In genomic region chr7:144208628-144209027, GRCm38 (mm10) we compare ENCODE assay signal across 13 mouse cellular contexts.
"Had no signal": no experiment of that assay in that cellular context is flagged by ENCODE, and none has a peak within 500 bp of the region (broad histone marks: within the 10 kb centered on the region; RNA-seq: fewer than 3 reads in every experiment).

No protein-coding gene starts in this region.

- H3K4me2 ChIP-seq: heart, embryonic 11.5 days; heart, embryonic 13.5 days; heart, embryonic 15.5 days; hindbrain, embryonic 12.5 days; hindbrain, embryonic 14.5 days; kidney, embryonic 15.5 days; limb, embryonic 13.5 days; limb, embryonic 15.5 days; liver, embryonic 12.5 days had no signal

- H3K4me1 ChIP-seq: hindbrain, embryonic 12.5 days; limb, embryonic 13.5 days; limb, embryonic 15.5 days; liver, embryonic 12.5 days had no signal

- H3K36me3 ChIP-seq: heart, embryonic 13.5 days; heart, embryonic 15.5 days; hindbrain, embryonic 12.5 days; kidney, embryonic 15.5 days; limb, embryonic 13.5 days; limb, embryonic 15.5 days; liver, embryonic 12.5 days had no signal

- H3K9ac ChIP-seq: heart, embryonic 13.5 days; heart, embryonic 15.5 days; hindbrain, embryonic 12.5 days; hindbrain, embryonic 14.5 days; kidney, embryonic 15.5 days; limb, embryonic 13.5 days; limb, embryonic 15.5 days; liver, embryonic 12.5 days; liver, embryonic 14.5 days had no signal

- H3K27ac ChIP-seq: heart, adult 2 months; heart, embryonic 13.5 days; heart, embryonic 15.5 days; hindbrain, embryonic 12.5 days; hindbrain, embryonic 14.5 days; kidney, embryonic 15.5 days; kidney, postnatal 0 days; limb, embryonic 13.5 days; limb, embryonic 15.5 days; liver, embryonic 12.5 days; liver, embryonic 14.5 days had no signal

- ATAC-seq: intestine, embryonic 16.5 days; liver, embryonic 12.5 days had no signal

- H3K27me3 ChIP-seq: hindbrain, embryonic 12.5 days; kidney, embryonic 15.5 days; liver, embryonic 12.5 days had no signal

- H3K9me3 ChIP-seq: heart, embryonic 13.5 days; heart, embryonic 15.5 days; hindbrain, embryonic 12.5 days; kidney, embryonic 15.5 days; limb, embryonic 13.5 days; limb, embryonic 15.5 days; liver, embryonic 12.5 days had no signal

- H3K4me3 ChIP-seq: heart, adult 2 months; heart, embryonic 13.5 days; heart, embryonic 15.5 days; hindbrain, embryonic 12.5 days; kidney, embryonic 15.5 days; limb, embryonic 13.5 days; limb, embryonic 15.5 days; liver, embryonic 12.5 days had no signal
